Mouse (Mus musculus): Measurements from ENCODE around the gene Klrd1. TPM values are rescaled to one million over a fixed set of nuclear protein-coding genes. Genes with fewer than 3 reads are reported as not detected.

The Klrd1 gene
- 2.3 TPM in 1 of 2 replicates, not detected in the other for polyA plus RNA-seq (2015; fragmentation: Nextera tagmentation; extraction: Ambion mirVana)

GRCm38 (mm10) chr6:129591508-129591907 lies at the start of gene Klrd1:
Klrd1 (plus strand) TSS chr6:129591782.
- H3K4me2 ChIP-seq, result no peak within 1 kb of the TSS
- no peak within 1 kb of the TSS for H3K9ac ChIP-seq (replicated peaks)
- H3K36me3 ChIP-seq, result no peaks in the 10 kb centered on the region
- no peaks in the 10 kb centered on the region for H3K27me3 ChIP-seq (replicated peaks)
- no peak within 1 kb of the TSS for H3K27ac ChIP-seq (replicated peaks)
- H3K4me1 ChIP-seq, result no peaks in the 10 kb centered on the region
- no peaks in the 10 kb centered on the region for H3K9me3 ChIP-seq (replicated peaks)
- no peak for ATAC-seq (ENCODE audit: low FRiP score)
- 91% methylated on average over 3 of the region's 3 CpGs for WGBS
- no peak within 1 kb of the TSS for H3K4me3 ChIP-seq (replicated peaks)

GRCm38 (mm10) chr6:129541931-129542330 lies 49.7 kb upstream of the Klrd1 start:
- WGBS, result 49% methylated on average over 9 of the region's 9 CpGs
- H3K27me3 ChIP-seq (replicated peaks), result no peaks in the 10 kb centered on the region
- no peak for ATAC-seq (ENCODE audit: low FRiP score)
- no peak overlapping the region for H3K4me3 ChIP-seq (replicated peaks)
- H3K4me2 ChIP-seq, result no peak overlapping the region
- H3K36me3 ChIP-seq, result peaks cover 47% of the 10 kb centered on the region
- H3K9me3 ChIP-seq (replicated peaks), result no peaks in the 10 kb centered on the region
- H3K4me1 ChIP-seq, result peaks cover 7% of the 10 kb centered on the region
- no peak overlapping the region for H3K9ac ChIP-seq (replicated peaks)
- H3K27ac ChIP-seq (replicated peaks), result no peak overlapping the region

GRCm38 (mm10) chr6:129542540-129542939 lies 49.0 kb upstream of the Klrd1 start:
- H3K36me3 ChIP-seq, result peaks cover 44% of the 10 kb centered on the region
- no peak for ATAC-seq (ENCODE audit: low FRiP score)
- H3K9me3 ChIP-seq (replicated peaks), result no peaks in the 10 kb centered on the region
- H3K4me1 ChIP-seq, result peaks cover 6% of the 10 kb centered on the region
- 94% methylated on average over 3 of the region's 3 CpGs for WGBS
- H3K4me3 ChIP-seq (replicated peaks), result no peak overlapping the region
- no peak overlapping the region for H3K9ac ChIP-seq (replicated peaks)
- no peaks in the 10 kb centered on the region for H3K27me3 ChIP-seq (replicated peaks)
- no peak overlapping the region for H3K27ac ChIP-seq (replicated peaks)
- no peak overlapping the region for H3K4me2 ChIP-seq

- Histone ChIP-seq H3K4me1 (peaks cover 6% of the 10 kb centered on the region), H3K27me3 (replicated peaks) (no peaks in the 10 kb centered on the region), H3K9me3 (replicated peaks) (no peaks in the 10 kb centered on the region), H3K4me2 (no peak overlapping the region), H3K4me3 (replicated peaks) (no peak overlapping the region), H3K36me3 (peaks cover 32% of the 10 kb centered on the region), H3K9ac (replicated peaks) (no peak overlapping the region), H3K27ac (replicated peaks) (peak overlapping the region; percentile 56)
- peak; percentile 89 for ATAC-seq (ENCODE audit: low FRiP score)
- 43% methylated on average over 6 of the region's 6 CpGs for WGBS
Observed at GRCm38 (mm10) chr6:129543709-129544606, 47.6 kb upstream of the Klrd1 start.

GRCm38 (mm10) chr6:129547277-129547676 lies 44.3 kb upstream of the Klrd1 start:
- WGBS, result 85% methylated on average over 2 of the region's 2 CpGs
- Histone ChIP-seq H3K4me2 (no peak overlapping the region), H3K27me3 (replicated peaks) (no peaks in the 10 kb centered on the region), H3K4me1 (peaks cover 6% of the 10 kb centered on the region), H3K36me3 (no peaks in the 10 kb centered on the region), H3K9ac (replicated peaks) (no peak overlapping the region), H3K4me3 (replicated peaks) (no peak overlapping the region), H3K9me3 (replicated peaks) (no peaks in the 10 kb centered on the region), H3K27ac (replicated peaks) (no peak overlapping the region)
- no peak for ATAC-seq (ENCODE audit: low FRiP score)

GRCm38 (mm10) chr6:129548009-129548408 lies 43.6 kb upstream of the Klrd1 start:
- Histone ChIP-seq H3K36me3 (no peaks in the 10 kb centered on the region), H3K4me1 (peaks cover 6% of the 10 kb centered on the region), H3K27me3 (replicated peaks) (no peaks in the 10 kb centered on the region), H3K4me2 (no peak overlapping the region), H3K9me3 (replicated peaks) (no peaks in the 10 kb centered on the region), H3K9ac (replicated peaks) (no peak overlapping the region), H3K4me3 (replicated peaks) (no peak overlapping the region), H3K27ac (replicated peaks) (no peak overlapping the region)
- no peak for ATAC-seq (ENCODE audit: low FRiP score)
- 74% methylated on average over 3 of the region's 3 CpGs for WGBS

GRCm38 (mm10) chr6:129557298-129558023 lies 34.1 kb upstream of the Klrd1 start:
- Histone ChIP-seq H3K4me3 (replicated peaks) (no peak overlapping the region), H3K36me3 (no peaks in the 10 kb centered on the region), H3K4me2 (no peak overlapping the region), H3K4me1 (peaks cover 9% of the 10 kb centered on the region; the same call in 1 of the 2 replicates), H3K9me3 (replicated peaks) (no peaks in the 10 kb centered on the region), H3K27me3 (replicated peaks) (no peaks in the 10 kb centered on the region), H3K9ac (replicated peaks) (no peak overlapping the region), H3K27ac (replicated peaks) (no peak overlapping the region)
- ATAC-seq (ENCODE audit: low FRiP score), result peak; percentile 25; the same call in 1 of the 2 replicates

- no peak overlapping the region for H3K4me2 ChIP-seq
- no peaks in the 10 kb centered on the region for H3K9me3 ChIP-seq (replicated peaks)
- no peak overlapping the region for H3K27ac ChIP-seq (replicated peaks)
- H3K4me3 ChIP-seq (replicated peaks), result no peak overlapping the region
- 18% methylated on average over 12 of the region's 12 CpGs for WGBS
- H3K36me3 ChIP-seq, result no peaks in the 10 kb centered on the region
- H3K4me1 ChIP-seq, result peaks cover 9% of the 10 kb centered on the region; the same call in 1 of the 2 replicates
- peak; percentile 91 for ATAC-seq (ENCODE audit: low FRiP score)
- no peaks in the 10 kb centered on the region for H3K27me3 ChIP-seq (replicated peaks)
- H3K9ac ChIP-seq (replicated peaks), result no peak overlapping the region
Observed at GRCm38 (mm10) chr6:129558946-129559640, 32.5 kb upstream of the Klrd1 start.

- WGBS, result 56% methylated on average over 4 of the region's 4 CpGs
- H3K4me3 ChIP-seq (replicated peaks), result no peak overlapping the region
- no peak overlapping the region for H3K9ac ChIP-seq (replicated peaks)
- H3K9me3 ChIP-seq (replicated peaks), result no peaks in the 10 kb centered on the region
- no peak overlapping the region for H3K27ac ChIP-seq (replicated peaks)
- no peaks in the 10 kb centered on the region for H3K27me3 ChIP-seq (replicated peaks)
- H3K4me1 ChIP-seq, result peaks cover 9% of the 10 kb centered on the region; the same call in 1 of the 2 replicates
- H3K4me2 ChIP-seq, result no peak overlapping the region
- peak; percentile 30; the same call in 1 of the 2 replicates for ATAC-seq (ENCODE audit: low FRiP score)
- H3K36me3 ChIP-seq, result no peaks in the 10 kb centered on the region
Observed at GRCm38 (mm10) chr6:129559641-129560027, 31.9 kb upstream of the Klrd1 start.

- Histone ChIP-seq H3K9ac (replicated peaks) (no peak overlapping the region), H3K4me1 (no peaks in the 10 kb centered on the region), H3K36me3 (no peaks in the 10 kb centered on the region), H3K27me3 (replicated peaks) (no peaks in the 10 kb centered on the region), H3K9me3 (replicated peaks) (no peaks in the 10 kb centered on the region), H3K4me2 (no peak overlapping the region), H3K27ac (replicated peaks) (no peak overlapping the region), H3K4me3 (replicated peaks) (no peak overlapping the region)
- ATAC-seq (ENCODE audit: low FRiP score), result no peak
- WGBS, result 84% methylated on average over 2 of the region's 2 CpGs
Observed at GRCm38 (mm10) chr6:129565257-129565656, 26.3 kb upstream of the Klrd1 start.

- H3K9ac ChIP-seq (replicated peaks), result no peak overlapping the region
- H3K9me3 ChIP-seq (replicated peaks), result no peaks in the 10 kb centered on the region
- H3K27ac ChIP-seq (replicated peaks), result no peak overlapping the region
- no peaks in the 10 kb centered on the region for H3K4me1 ChIP-seq
- H3K36me3 ChIP-seq, result no peaks in the 10 kb centered on the region
- 23% methylated on average over 2 of the region's 2 CpGs for WGBS
- H3K4me2 ChIP-seq, result no peak overlapping the region
- H3K4me3 ChIP-seq (replicated peaks), result no peak overlapping the region
- no peaks in the 10 kb centered on the region for H3K27me3 ChIP-seq (replicated peaks)
- no peak for ATAC-seq (ENCODE audit: low FRiP score)
Observed at GRCm38 (mm10) chr6:129575315-129575714, 16.3 kb upstream of the Klrd1 start.

Data from neural tube, embryonic 15.5 days (tissue).